Comparison of ENCODE assay signal across 15 mouse cellular contexts in genomic region chr9:123335044-123335670, GRCm38 (mm10). TPM values are rescaled to one million over a fixed set of nuclear protein-coding genes. Genes with fewer than 3 reads are reported as not detected.
DNase-seq lines count a peak whose midpoint lies in the region; ATAC-seq and TF ChIP-seq lines count a peak whose summit lies in the region.
"Had no signal": no experiment of that assay in that cellular context is flagged by ENCODE, and none has a peak within 500 bp of the region (broad histone marks: within the 10 kb centered on the region; RNA-seq: fewer than 3 reads in every experiment).

No protein-coding gene starts in this region.

- 0 out of 2 replicates have a peak, but pooled peaks cover 3% of the 10 kb centered on the region for H3K27me3 ChIP-seq in heart, embryonic 10.5 days (ENCODE audit: insufficient read depth, poor library complexity, severe bottlenecking)
- no peaks in the 10 kb centered on the region for H3K27me3 ChIP-seq in kidney, embryonic 14.5 days (ENCODE audit: control insufficient read depth, insufficient read depth, low read length)
- no peaks in the 10 kb centered on the region for H3K27me3 ChIP-seq in CH12.LX (replicated peaks)
- H3K27me3 ChIP-seq: limb, embryonic 12.5 days had no signal

- dilution Hi-C loops in CH12.LX (cut with MboI; ENCODE audit: extremely low pct_ligation_motif_present, extremely low pct_unique_long_range_greater_than_20kb, low sequenced_read_pairs) = no loop called here

- H3K27ac ChIP-seq in heart, embryonic 10.5 days = no peak overlapping the region
- H3K27ac ChIP-seq in kidney, embryonic 14.5 days (ENCODE audit: low read depth, low read length) = no peak overlapping the region
- no peak overlapping the region for H3K27ac ChIP-seq in CH12.LX (ENCODE audit: insufficient read depth, low read depth)
- H3K27ac ChIP-seq: limb, embryonic 12.5 days; midbrain, embryonic 10.5 days had no signal

- no peaks in the 10 kb centered on the region for H3K9me3 ChIP-seq in heart, embryonic 10.5 days
- H3K9me3 ChIP-seq in kidney, embryonic 14.5 days (ENCODE audit: control insufficient read depth, low read length) = no peaks in the 10 kb centered on the region
- H3K9me3 ChIP-seq in CH12.LX (replicated peaks; ENCODE audit: low read length) = no peaks in the 10 kb centered on the region
- H3K9me3 ChIP-seq: limb, embryonic 12.5 days; midbrain, embryonic 10.5 days had no signal

- H3K79me2 ChIP-seq in CH12.LX (replicated peaks; ENCODE audit: control insufficient read depth, extremely low read depth, insufficient read depth, poor library complexity, severe bottlenecking) = no peaks in the 10 kb centered on the region

- no peak for TF ChIP-seq CTCF in CH12.LX (conservative IDR thresholded peaks at IDR 0.05 in 1 of 2, IDR thresholded peaks at IDR 0.05 in 1 of 2; ENCODE audit: low read depth in 2 of 2, low read length in 2 of 2)

- H3K4me3 ChIP-seq in heart, embryonic 10.5 days = no peak overlapping the region
- no peak overlapping the region for H3K4me3 ChIP-seq in kidney, embryonic 14.5 days (ENCODE audit: low read length)
- no peak overlapping the region for H3K4me3 ChIP-seq in CH12.LX (replicated peaks in 1 of 3; ENCODE audit: low read depth in 2 of 3, low read length in 2 of 3, poor library complexity in 1 of 3)
- H3K4me3 ChIP-seq: limb, embryonic 12.5 days; midbrain, embryonic 10.5 days had no signal

- DNase-seq in heart, adult 11 months = peak; percentile 73
- DNase-seq in heart, embryonic 10.5 days (ENCODE audit: low spot score) = no peak
- DNase-seq in kidney, adult 9 months = peak; percentile 25
- DNase-seq in CH12.LX (ENCODE audit: extremely low read depth) = peak; percentile 72
- peak; percentile 9 for DNase-seq in forelimb bud, embryonic 11.5 days (ENCODE audit: low read depth, low spot score)
- DNase-seq in right cerebral cortex, postnatal 14 days = no peak
- DNase-seq: adrenal gland, postnatal 25 days; cerebellum, postnatal 25 days; heart, adult 18-20 months; thymus, adult 18-20 months had no signal

- no peak for TF ChIP-seq RAD21 in CH12.LX (IDR thresholded peaks at IDR 0.05; ENCODE audit: low read depth, low read length)

- no peak for TF ChIP-seq POLR2A in CH12.LX (IDR thresholded peaks at IDR 0.05; ENCODE audit: low read depth, low read length)

- ATAC-seq in kidney, embryonic 14.5 days (ENCODE audit: low FRiP score, low TSS enrichment) = no peak
- ATAC-seq: activated CD4-positive, CD25-positive, alpha-beta regulatory T cell, adult 4 months; intestine, postnatal 0 days had no signal

- 0 out of 2 replicates have a peak, but pooled peaks cover 3% of the 10 kb centered on the region for H3K4me1 ChIP-seq in heart, embryonic 10.5 days
- no peaks in the 10 kb centered on the region; the same call in 1 of the 2 replicates for H3K4me1 ChIP-seq in kidney, embryonic 14.5 days (ENCODE audit: control insufficient read depth, insufficient read depth, low read length)
- peaks cover 15 to 28% of the 10 kb centered on the region in 2 experiments for H3K4me1 ChIP-seq in CH12.LX (ENCODE audit: control insufficient read depth in 1 of 2, insufficient read depth in 2 of 2)

- no peak overlapping the region for H3K9ac ChIP-seq in kidney, embryonic 14.5 days (ENCODE audit: low read depth, low read length)
- no peak overlapping the region for H3K9ac ChIP-seq in CH12.LX (ENCODE audit: insufficient read depth, low read depth)
- H3K9ac ChIP-seq: limb, embryonic 12.5 days had no signal

- H3K4me2 ChIP-seq in kidney, embryonic 14.5 days (replicated peaks; ENCODE audit: low read depth, low read length) = no peak overlapping the region
- peak overlapping the region; percentile 26; the same call in 1 of the 2 replicates for H3K4me2 ChIP-seq in CH12.LX (ENCODE audit: insufficient read depth, low read depth, poor library complexity, severe bottlenecking)
- H3K4me2 ChIP-seq: limb, embryonic 12.5 days had no signal

- TF ChIP-seq EP300 in CH12.LX (IDR thresholded peaks at IDR 0.05; ENCODE audit: low read length) = peak; percentile 96

- H3K36me3 ChIP-seq in heart, embryonic 10.5 days = no peaks in the 10 kb centered on the region
- no peaks in the 10 kb centered on the region for H3K36me3 ChIP-seq in kidney, embryonic 14.5 days (ENCODE audit: control insufficient read depth, insufficient read depth, low read length)
- no peaks in the 10 kb centered on the region for H3K36me3 ChIP-seq in CH12.LX (replicated peaks in 1 of 2; ENCODE audit: control insufficient read depth in 1 of 2, insufficient read depth in 1 of 2, low read length in 1 of 2)
- H3K36me3 ChIP-seq: limb, embryonic 12.5 days; midbrain, embryonic 10.5 days had no signal

- in situ Hi-C loops in CH12.LX (cut with MboI; ENCODE audit: low pct_ligation_motif_present, low pct_unique_long_range_greater_than_20kb, low sequenced_read_pairs) = no loop called here

- 54% methylated on average over 5 of the region's 5 CpGs for WGBS in heart, embryonic 10.5 days
- 56% methylated on average over 5 of the region's 5 CpGs for WGBS in kidney, embryonic 14.5 days

TF ChIP-seq in CH12.LX, 34 proteins besides CTCF, POLR2A, EP300 and RAD21:
- TF ChIP-seq SMC3 (IDR thresholded peaks at IDR 0.05; ENCODE audit: low read depth, low read length) = no peak
- peak; percentile 91 for TF ChIP-seq ETS1 (conservative IDR thresholded peaks at IDR 0.05; ENCODE audit: low read depth, low read length)
- TF ChIP-seq MAX (IDR thresholded peaks at IDR 0.05; ENCODE audit: low read length) = peak; percentile 67
- peak; percentile 29; the same call in 1 of the 2 replicates for TF ChIP-seq MXI1 (IDR thresholded peaks at IDR 0.05; ENCODE audit: low read depth, low read length)
- peak; percentile 99 for TF ChIP-seq JUND (conservative IDR thresholded peaks at IDR 0.05; ENCODE audit: low read depth, low read length)
- TF ChIP-seq MYC (IDR thresholded peaks at IDR 0.05; ENCODE audit: low read depth, low read length) = peak; percentile 47; the same call in 1 of the 2 replicates
- no peak for TF ChIP-seq HCFC1 (IDR thresholded peaks at IDR 0.05; ENCODE audit: low read depth, low read length)
- TF ChIP-seq ELF1 (IDR thresholded peaks at IDR 0.05; ENCODE audit: low read depth, low read length) = no peak
- TF ChIP-seq MAFK (IDR thresholded peaks at IDR 0.05; ENCODE audit: insufficient replicate concordance, low read length) = no peak
- TF ChIP-seq RCOR1 (conservative IDR thresholded peaks at IDR 0.05; ENCODE audit: low read depth, low read length) = 0 out of 2 replicates have a peak, but pooled peaks have one; percentile 68
- no peak for TF ChIP-seq ZNF384 (IDR thresholded peaks at IDR 0.05; ENCODE audit: low read depth, low read length)
- TF ChIP-seq ZKSCAN1 (IDR thresholded peaks at IDR 0.05; ENCODE audit: borderline replicate concordance, low read depth, low read length) = no peak
- TF ChIP-seq USF2 (conservative IDR thresholded peaks at IDR 0.05; ENCODE audit: low read depth, low read length) = no peak
- no peak for TF ChIP-seq CHD1 (IDR thresholded peaks at IDR 0.05; ENCODE audit: low read depth, low read length)
- no peak for TF ChIP-seq MAZ (IDR thresholded peaks at IDR 0.05; ENCODE audit: low read depth, low read length)
- TF ChIP-seq NELFE (IDR thresholded peaks at IDR 0.05; ENCODE audit: low read depth, low read length) = 0 out of 2 replicates have a peak, but pooled peaks have one; percentile 7
- no peak for TF ChIP-seq USF1 (IDR thresholded peaks at IDR 0.05; ENCODE audit: low read depth, low read length)
- peak; percentile 60 for TF ChIP-seq CHD2 (IDR thresholded peaks at IDR 0.05; ENCODE audit: low read length)
- TF ChIP-seq KAT2A (IDR thresholded peaks at IDR 0.05; ENCODE audit: insufficient replicate concordance, low read length) = no peak
- no peak for TF ChIP-seq ZMIZ1 (IDR thresholded peaks at IDR 0.05; ENCODE audit: low read depth, low read length)
- no peak for TF ChIP-seq UBTF (IDR thresholded peaks at IDR 0.05; ENCODE audit: low read depth, low read length)
- TF ChIP-seq TCF12 (IDR thresholded peaks at IDR 0.05; ENCODE audit: low read depth, low read length) = peak; percentile 55
- TF ChIP-seq NRF1 (IDR thresholded peaks at IDR 0.05; ENCODE audit: low read depth, low read length) = no peak
- peak; percentile 93 for TF ChIP-seq MEF2A (IDR thresholded peaks at IDR 0.05; ENCODE audit: borderline replicate concordance, low read depth, low read length)
- peak; percentile 99 for TF ChIP-seq JUN (IDR thresholded peaks at IDR 0.05; ENCODE audit: insufficient read depth, low read depth, low read length)
- no peak for TF ChIP-seq TBP (conservative IDR thresholded peaks at IDR 0.05; ENCODE audit: low read depth, low read length)
- no peak; the same call in 1 of the 2 replicates for TF ChIP-seq SIN3A (IDR thresholded peaks at IDR 0.05; ENCODE audit: low read length)
- TF ChIP-seq GABPA (IDR thresholded peaks at IDR 0.05; ENCODE audit: insufficient replicate concordance, low read depth, low read length) = no peak
- TF ChIP-seq IRF4 (IDR thresholded peaks at IDR 0.05; ENCODE audit: low read depth, low read length) = peak; percentile 70
- peak; percentile 84 for TF ChIP-seq BHLHE40 (IDR thresholded peaks at IDR 0.05; ENCODE audit: low read depth, low read length)
- TF ChIP-seq POLR2AphosphoS2 (IDR thresholded peaks at IDR 0.05; ENCODE audit: low read depth, low read length) = no peak
- no peak for TF ChIP-seq ZC3H11A (IDR thresholded peaks at IDR 0.05; ENCODE audit: low read depth, low read length)
- TF ChIP-seq PAX5 (IDR thresholded peaks at IDR 0.05; ENCODE audit: low read length) = no peak
TF ChIP-seq in CH12.LX: peak in this region for 13.

RNA-seq across cellular contexts. Expression of gene Lars2, which starts 31.6 kb away (rescaled TPM):
- polyA plus RNA-seq in heart, embryonic 10.5 days (2016; fragmentation: Nextera tagmentation; extraction: Ambion mirVana) = 639 and 838 TPM in 2 replicates
- polyA plus RNA-seq in kidney, embryonic 14.5 days (2014; fragmentation: Nextera tagmentation; extraction: Ambion mirVana) = 1,448 and 1,757 TPM in 2 replicates
- total RNA-seq in CH12.LX (2012; rRNA removed) (4,255 and 15,188 TPM in 2 replicates), CH12.LX (2014; rRNA removed) (4.8 and 5.1 TPM in 2 replicates)
- polyA plus RNA-seq in CH12.LX (2012; ENCODE audit: insufficient read length, low read depth) = 421 and 765 TPM in 2 replicates

Comparison
In these comparisons a context has a peak if more than half of its experiments do, and no peak if none do; other contexts are left out.
1. DNase-seq: peak in heart, adult 11 months (single experiment), kidney, adult 9 months (single experiment), CH12.LX (single experiment) and forelimb bud, embryonic 11.5 days (single experiment); none in heart, embryonic 10.5 days (single experiment) and right cerebral cortex, postnatal 14 days (single experiment).